Mouse (Mus musculus): Measurements from ENCODE around the gene Ubald2.

Ubald2 gene

GRCm38 (mm10) chr11:116434287-116434966 is 533 bp downstream of the Ubald2 start:
- peak; percentile 78 for DNase-seq (ENCODE audit: low spot score)

- DNase-seq (ENCODE audit: low spot score): no peak
Measured at GRCm38 (mm10) chr11:116434967-116435752, 1.3 kb downstream of the Ubald2 start.

DNA sequence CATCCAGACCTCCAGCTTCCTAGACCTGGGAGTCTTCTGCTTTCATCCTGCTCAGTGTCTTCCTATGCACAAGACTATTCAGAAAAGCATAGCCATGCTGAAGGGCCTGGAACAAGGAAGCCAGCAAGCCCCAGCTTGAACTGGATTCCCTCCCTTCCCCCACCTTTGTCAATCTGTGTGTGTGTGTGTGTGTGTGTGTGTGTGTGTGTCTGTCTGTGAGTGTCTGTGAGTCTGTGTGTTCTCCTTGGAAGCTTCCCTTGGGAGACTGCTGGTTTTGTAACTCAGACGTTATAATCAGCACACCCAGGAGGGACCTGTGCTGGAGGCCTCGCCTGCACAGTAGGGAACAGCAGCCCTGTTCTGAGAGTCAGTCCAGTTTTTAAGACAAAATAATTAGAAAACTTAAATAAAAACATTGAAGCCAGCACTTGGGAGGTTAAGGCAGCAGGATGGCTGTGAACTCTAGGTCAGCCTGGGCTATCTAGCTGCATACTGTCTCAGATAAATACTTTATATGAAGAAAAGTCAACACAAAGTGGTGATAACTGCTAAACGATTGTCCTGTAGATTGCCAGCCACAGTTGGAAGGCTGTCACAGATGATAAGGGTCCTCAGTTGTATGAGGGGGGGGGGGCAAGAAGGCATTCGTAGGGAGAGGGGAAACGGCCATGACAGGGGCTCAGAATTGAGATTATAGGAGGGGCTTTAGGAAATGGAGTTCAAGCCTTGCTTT is 2.3 kb downstream of the Ubald2 start:
- DNase-seq (ENCODE audit: low spot score): no peak

DNA sequence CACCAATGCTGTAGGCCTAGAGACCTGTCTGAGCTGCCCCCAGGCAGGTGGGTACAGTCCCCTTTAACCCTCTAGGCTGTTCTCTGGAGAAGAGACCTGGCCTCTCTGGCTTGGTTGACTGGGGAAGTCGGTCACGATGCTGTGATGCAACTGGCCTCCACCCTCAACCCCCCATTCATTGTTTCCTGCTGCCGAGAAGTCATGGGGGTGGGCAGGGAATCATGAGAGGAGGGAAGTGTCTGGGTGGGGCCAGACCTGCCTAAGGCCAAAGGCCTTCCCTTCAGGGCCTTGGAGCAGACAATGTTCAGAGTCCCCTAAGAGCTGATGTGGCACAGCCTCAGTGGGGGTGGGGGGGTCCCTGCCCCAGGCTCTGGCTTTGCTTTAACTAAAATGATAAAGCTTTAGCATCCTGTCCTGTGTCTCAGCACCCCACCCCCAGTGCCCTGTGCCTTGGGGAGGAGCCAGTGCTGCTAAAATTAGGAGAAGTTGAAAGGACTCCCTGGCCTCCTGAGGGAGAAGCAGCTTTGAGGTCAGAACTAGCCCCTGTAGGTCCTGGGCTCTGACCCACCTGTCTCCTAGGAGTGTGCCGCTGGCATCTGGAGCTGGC is 2.9 kb downstream of the Ubald2 start:
- peak; percentile 70 for DNase-seq (ENCODE audit: low spot score)

- DNase-seq (ENCODE audit: low spot score): no peak
Measured at GRCm38 (mm10) chr11:116437541-116437940, 3.6 kb downstream of the Ubald2 start.

DNA sequence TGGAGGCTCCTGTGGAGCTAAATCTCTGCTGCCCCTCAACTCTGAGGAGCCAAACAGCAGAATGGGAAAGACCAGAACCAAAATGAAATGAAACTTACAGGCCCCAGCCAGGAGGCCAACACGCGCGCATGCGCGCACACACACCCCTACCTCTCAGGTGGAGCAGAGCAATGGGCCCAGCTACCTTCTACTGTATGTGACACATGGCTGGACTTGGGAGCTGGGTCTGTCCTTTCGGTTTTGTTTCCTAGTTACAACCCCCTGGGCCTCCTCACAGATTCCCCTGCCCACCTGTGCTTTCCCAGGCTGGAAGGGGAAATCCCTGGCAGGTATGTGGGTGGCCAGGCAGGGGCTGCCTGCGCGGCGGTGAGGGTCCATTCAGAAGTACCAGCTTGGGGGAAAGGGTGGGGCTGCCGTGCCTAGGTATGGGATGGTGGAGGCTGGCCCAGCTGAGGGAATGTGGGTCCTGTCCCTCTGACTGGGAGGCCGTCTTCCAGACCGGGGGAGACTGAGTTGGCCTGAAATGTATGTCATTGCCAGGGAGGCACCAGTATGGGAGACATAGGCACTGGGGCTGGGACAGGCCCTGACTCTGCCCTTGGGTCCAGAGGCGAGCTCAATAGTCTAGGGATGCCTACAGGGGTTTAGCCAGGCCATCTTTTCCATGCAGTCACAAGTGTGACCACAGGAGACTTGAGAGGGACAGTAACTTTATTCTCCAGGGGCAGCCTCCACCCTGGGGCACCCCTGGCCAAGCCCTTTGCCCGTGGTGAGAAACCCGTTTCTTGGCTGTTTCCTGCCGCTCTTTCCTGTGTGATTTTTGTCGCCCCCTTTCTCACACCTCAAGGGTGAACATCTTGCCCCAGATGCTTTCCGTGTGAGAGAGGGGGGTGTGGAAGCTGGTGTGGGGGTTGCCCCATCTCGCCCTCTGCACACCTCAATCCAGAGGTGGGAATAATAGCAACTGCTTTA is 5.7 kb downstream of the Ubald2 start:
- DNase-seq (ENCODE audit: low spot score): no peak

- no peak for DNase-seq (ENCODE audit: low spot score)
Measured at GRCm38 (mm10) chr11:116440408-116441068, 6.6 kb downstream of the Ubald2 start.

GRCm38 (mm10) chr11:116442129-116442866 is 8.4 kb downstream of the Ubald2 start:
- DNase-seq (ENCODE audit: low spot score): no peak

DNA sequence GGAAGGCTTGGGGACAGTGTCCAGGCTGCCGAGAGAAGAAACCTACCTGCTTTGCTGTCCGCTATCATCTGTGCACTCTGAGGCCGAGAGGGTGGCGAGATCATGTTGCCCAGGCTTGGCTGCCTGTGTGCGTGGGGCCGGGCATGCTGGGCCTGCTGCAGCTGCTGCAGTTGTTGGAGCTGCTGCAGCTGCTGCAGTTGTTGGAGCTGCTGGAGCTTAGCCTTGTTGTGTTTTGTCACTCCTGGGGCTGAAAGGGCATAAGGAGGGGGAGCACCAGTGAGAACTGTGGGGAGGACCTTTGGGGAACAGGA is 8.9 kb downstream of the Ubald2 start:
- no peak for DNase-seq (ENCODE audit: low spot score)

- no peak for DNase-seq (ENCODE audit: low spot score)
Measured at GRCm38 (mm10) chr11:116443311-116443710, 9.4 kb downstream of the Ubald2 start.

DNA sequence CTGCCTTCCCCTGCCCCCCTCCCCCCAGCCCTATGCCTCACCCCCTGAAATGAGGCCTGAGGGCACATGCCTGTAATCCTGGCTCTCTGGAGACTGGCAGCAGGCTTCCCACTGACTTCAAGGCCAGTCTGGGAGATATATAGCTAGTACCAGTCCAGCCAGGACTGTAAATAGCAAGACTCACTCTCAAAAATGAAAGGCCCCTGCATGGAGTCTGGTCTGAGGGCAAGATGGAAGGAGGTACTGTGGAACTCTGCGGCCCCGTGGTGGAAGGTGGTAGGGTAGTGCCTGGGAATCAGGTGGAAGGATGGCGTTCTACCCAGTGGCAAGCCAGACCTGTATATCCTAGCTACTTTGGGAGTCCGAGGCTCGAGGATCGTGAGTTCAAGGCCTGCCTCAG is 10.0 kb downstream of the Ubald2 start:
- DNase-seq (ENCODE audit: low spot score): no peak

- peak; percentile 93 for DNase-seq (ENCODE audit: low spot score)
Measured at GRCm38 (mm10) chr11:116445596-116446307, 11.9 kb downstream of the Ubald2 start.

GRCm38 (mm10) chr11:116446308-116446887 is 12.5 kb downstream of the Ubald2 start:
- no peak for DNase-seq (ENCODE audit: low spot score)

DNA sequence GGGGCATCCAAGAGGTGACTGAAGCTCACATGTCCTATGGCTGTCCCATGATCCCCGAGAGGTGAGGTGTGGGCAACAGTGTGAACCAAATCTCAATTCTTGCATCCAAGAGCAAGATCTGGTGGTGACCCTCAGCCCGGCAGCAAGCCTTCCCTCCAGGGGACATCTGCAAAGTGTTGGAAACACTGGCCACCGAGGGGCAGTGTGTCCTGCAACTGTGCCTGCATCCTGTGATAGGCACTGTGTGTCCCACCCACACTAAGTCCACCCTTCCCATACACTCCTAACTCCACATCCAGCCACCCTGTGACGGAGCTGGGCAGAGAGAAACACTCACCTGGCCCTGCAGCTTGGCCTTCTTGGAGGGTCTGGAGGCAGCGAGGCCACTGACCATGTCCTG is 13.9 kb downstream of the Ubald2 start:
- DNase-seq (ENCODE audit: low spot score): no peak

DNA sequence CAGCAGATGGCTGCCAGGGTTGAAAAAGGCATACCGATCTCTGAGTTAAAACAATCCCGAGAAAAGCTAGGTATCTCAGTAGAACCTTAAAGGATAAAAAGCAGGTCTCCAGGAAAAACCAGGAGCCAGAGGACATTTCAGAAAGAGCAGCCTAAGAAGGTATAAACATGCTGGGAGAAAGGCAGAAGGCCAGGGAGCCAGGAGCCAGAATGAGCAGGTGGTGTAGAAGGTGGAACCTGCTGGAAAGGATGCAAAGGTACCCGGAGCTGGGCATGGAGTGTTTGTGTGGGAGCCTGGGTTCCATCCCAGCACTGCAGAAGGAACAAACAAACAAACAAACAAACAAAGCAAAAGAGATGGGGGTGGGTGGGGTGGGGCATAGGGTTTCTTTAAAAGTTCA is 15.4 kb downstream of the Ubald2 start:
- DNase-seq (ENCODE audit: low spot score): no peak

- DNase-seq (ENCODE audit: low spot score): no peak
Measured at GRCm38 (mm10) chr11:116453889-116454288, 20.0 kb downstream of the Ubald2 start.

DNA sequence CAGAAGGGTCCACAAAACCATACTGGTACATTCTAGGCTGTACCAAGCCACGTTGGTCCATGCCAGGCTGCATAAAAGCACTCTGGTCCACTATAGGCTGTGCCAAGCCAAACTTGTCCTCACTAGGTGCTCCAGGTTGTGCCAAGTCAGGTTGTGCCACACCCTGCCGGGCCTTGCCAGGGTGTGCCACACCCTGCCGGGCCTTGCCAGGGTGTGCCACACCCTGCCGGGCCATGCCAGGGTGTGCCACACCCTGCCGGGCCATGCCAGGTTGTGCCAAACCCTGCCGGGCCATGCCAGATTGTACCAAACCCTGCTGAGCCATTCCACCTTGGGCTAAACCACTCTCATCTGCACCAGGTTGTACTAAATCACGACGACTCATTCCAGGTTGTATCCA is 22.3 kb downstream of the Ubald2 start:
- DNase-seq (ENCODE audit: low spot score): no peak

GRCm38 (mm10) chr11:116459786-116460185 is 25.9 kb downstream of the Ubald2 start:
- DNase-seq (ENCODE audit: low spot score): no peak

- DNase-seq (ENCODE audit: low spot score): no peak
Measured at GRCm38 (mm10) chr11:116463338-116463737, 29.4 kb downstream of the Ubald2 start.
